In the genomic region with DNA sequence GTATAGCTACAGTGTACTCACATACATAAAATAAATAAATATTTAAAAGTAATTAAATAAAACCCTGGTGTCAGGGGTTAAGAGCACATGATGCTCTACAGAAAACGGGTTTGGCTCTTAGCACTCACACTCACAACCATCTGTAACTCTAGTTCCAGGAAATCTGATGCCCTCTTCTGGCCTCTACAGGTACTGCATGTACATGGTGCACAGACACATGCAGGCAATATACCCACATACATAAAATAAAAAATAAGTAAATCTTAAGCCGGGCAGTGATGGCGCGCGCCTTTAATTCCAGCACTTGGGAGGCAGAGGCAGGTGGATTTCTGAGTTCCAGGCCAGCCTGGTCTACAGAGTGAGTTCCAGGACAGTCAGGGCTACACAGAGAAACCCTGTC, we compare ENCODE assay signal across 12 mouse cellular contexts. TPM values are rescaled to one million over a fixed set of nuclear protein-coding genes. Genes with fewer than 3 reads are reported as not detected.
A peak's percentile ranks its signal among the peaks of the same experiment; 100 is the strongest.
DNase-seq lines count a peak whose midpoint lies in the region; ATAC-seq and TF ChIP-seq lines count a peak whose summit lies in the region.
"Not testable (repeated sequence)": the region's sequence is repeated elsewhere in the genome, so short reads cannot be mapped to it uniquely, and the experiment has no call there.
"Had no signal": no experiment of that assay in that cellular context is flagged by ENCODE, and none has a peak within 500 bp of the region (broad histone marks: within the 10 kb centered on the region; RNA-seq: fewer than 3 reads in every experiment).

No protein-coding gene starts in this region.

- not testable (repeated sequence) for H3K4me3 ChIP-seq in liver, embryonic 14.5 days (ENCODE audit: insufficient read depth in 1 of 2, low read depth in 2 of 2, low read length in 2 of 2); midbrain, postnatal 0 days (ENCODE audit: low read depth, low read length)

- not testable (repeated sequence) for H3K27ac ChIP-seq in liver, embryonic 14.5 days; midbrain, postnatal 0 days (ENCODE audit: low read depth, low read length)

- peak; percentile 52 for TF ChIP-seq CTCF in liver, embryonic 14.5 days (IDR thresholded peaks at IDR 0.05; ENCODE audit: low read depth)
- peak; percentile 70 for TF ChIP-seq CTCF in midbrain, postnatal 0 days (IDR thresholded peaks at IDR 0.05)

- H3K27me3 ChIP-seq in liver, embryonic 14.5 days (ENCODE audit: control insufficient read depth, insufficient read depth, low read length); midbrain, postnatal 0 days (ENCODE audit: insufficient read depth, low read length): not testable (repeated sequence)

- ATAC-seq in liver, embryonic 14.5 days (ENCODE audit: insufficient read depth); midbrain, postnatal 0 days (ENCODE audit: low FRiP score): not testable (repeated sequence)

- DNase-seq in B cell, adult 2 months = peak; percentile 17 to 21
- peak; percentile 39 for DNase-seq in WW6 (ENCODE audit: low read depth, low spot score)
- DNase-seq in embryo, embryonic 9.5 days (ENCODE audit: extremely low spot score) = peak; percentile 27
- DNase-seq in heart, postnatal 4 days = peak; percentile 35
- DNase-seq in kidney, postnatal 4 days = peak; percentile 37 to 41
- DNase-seq in liver, embryonic 14.5 days (ENCODE audit: low read depth in 3 of 3, low spot score in 3 of 3) = not testable (repeated sequence)
- peak; percentile 24 for DNase-seq in midbrain, postnatal 0 days (ENCODE audit: low spot score)
- peak; percentile 57 for DNase-seq in testis, postnatal 10 days (ENCODE audit: low spot score)

- not testable (repeated sequence) for H3K9ac ChIP-seq in liver, embryonic 14.5 days (replicated peaks); midbrain, postnatal 0 days (replicated peaks; ENCODE audit: low read length, poor library complexity, severe bottlenecking)

- not testable (repeated sequence) for H3K4me2 ChIP-seq in liver, embryonic 14.5 days (ENCODE audit: low read depth); midbrain, postnatal 0 days (ENCODE audit: low read depth, low read length, poor library complexity, severe bottlenecking)

- not testable (repeated sequence) for H3K9me3 ChIP-seq in liver, embryonic 14.5 days (ENCODE audit: control insufficient read depth, low read length); midbrain, postnatal 0 days (ENCODE audit: low read length)

- TF ChIP-seq EP300 in liver, embryonic 14.5 days (IDR thresholded peaks at IDR 0.05; ENCODE audit: low read depth) = not testable (repeated sequence)

- not testable (repeated sequence) for H3K36me3 ChIP-seq in liver, embryonic 14.5 days (replicated peaks; ENCODE audit: control insufficient read depth, insufficient read depth, low read depth); midbrain, postnatal 0 days (ENCODE audit: insufficient read depth, low read length)

- not testable (repeated sequence) for H3K4me1 ChIP-seq in liver, embryonic 14.5 days (replicated peaks; ENCODE audit: control insufficient read depth in 2 of 2, insufficient read depth in 2 of 2, low read length in 1 of 2); midbrain, postnatal 0 days (ENCODE audit: insufficient read depth, low read length)

- 74% methylated on average over 5 of the region's 5 CpGs for WGBS in liver, embryonic 14.5 days (ENCODE audit: insufficient replicate concordance)
- WGBS in midbrain, postnatal 0 days = 88% methylated on average over 5 of the region's 5 CpGs

RNA-seq across cellular contexts. Expression of gene Rimbp2, which starts 1.1 kb away (rescaled TPM):
- under 1 TPM; 0.05 to 0.25 TPM for total RNA-seq in heart, postnatal 4 days (2021)
- polyA plus RNA-seq in liver, embryonic 14.5 days (2012; rRNA removed) = 0.01 and 0.04 TPM in 2 replicates
- not detected in 2 replicates for polyA plus RNA-seq in liver, embryonic 14.5 days (2014; fragmentation: Nextera tagmentation; extraction: Ambion mirVana)
- 22.7 and 29.1 TPM in 2 replicates for total RNA-seq in midbrain, postnatal 0 days (2014; rRNA removed)
- polyA plus RNA-seq in midbrain, postnatal 0 days (2015; fragmentation: Nextera tagmentation; extraction: Ambion mirVana) = 5.2 and 6.1 TPM in 2 replicates
- total RNA-seq: liver, adult 2 months; megakaryocyte-erythroid progenitor cell, adult 5-6 weeks; neutrophil, adult 5-6 weeks had no signal
- polyA plus RNA-seq: erythroblast, embryonic 14.5 days; liver, adult 2 months had no signal

RNA-seq across cellular contexts. Expression of gene Stx2, which starts 54.0 kb away (rescaled TPM):
- total RNA-seq in heart, postnatal 4 days (2021) = 10 to 100 TPM; 20.4 to 21.6 TPM
- polyA plus RNA-seq in liver, embryonic 14.5 days (2012; rRNA removed) = 66.6 and 75.0 TPM in 2 replicates
- polyA plus RNA-seq in liver, embryonic 14.5 days (2014; fragmentation: Nextera tagmentation; extraction: Ambion mirVana) = 68.1 and 74.2 TPM in 2 replicates
- total RNA-seq in midbrain, postnatal 0 days (2014; rRNA removed) = 15.5 and 15.9 TPM in 2 replicates
- 11.9 and 12.0 TPM in 2 replicates for polyA plus RNA-seq in midbrain, postnatal 0 days (2015; fragmentation: Nextera tagmentation; extraction: Ambion mirVana)

Comparison
In these comparisons a context has a peak if more than half of its experiments do, and no peak if none do; other contexts are left out.
1. RNA of gene Rimbp2, which starts 1.1 kb away (total RNA-seq): 22.7 to 29.1 TPM in midbrain, postnatal 0 days; 0.05 to 0.25 TPM in heart, postnatal 4 days; every median in the first group is over 10 times any median in the second.